Mouse (Mus musculus): Measurements from ENCODE around the gene Tk1.
A peak's percentile ranks its signal among the peaks of the same experiment; 100 is the strongest.

Gene Tk1

GRCm38 (mm10) chr11:117825333-117826101, at the start of gene Tk1, which contains the start of gene Afmid:
Gene Tk1, minus strand, starts transcription at chr11:117826092.
Gene Afmid, plus strand, starts transcription at chr11:117825924.
- DNase-seq (ENCODE audit: low spot score) = peak; percentile 61

GRCm38 (mm10) chr11:117875681-117876080, 49.8 kb upstream of the Tk1 start:
- DNase-seq (ENCODE audit: low spot score) = no peak

DNA sequence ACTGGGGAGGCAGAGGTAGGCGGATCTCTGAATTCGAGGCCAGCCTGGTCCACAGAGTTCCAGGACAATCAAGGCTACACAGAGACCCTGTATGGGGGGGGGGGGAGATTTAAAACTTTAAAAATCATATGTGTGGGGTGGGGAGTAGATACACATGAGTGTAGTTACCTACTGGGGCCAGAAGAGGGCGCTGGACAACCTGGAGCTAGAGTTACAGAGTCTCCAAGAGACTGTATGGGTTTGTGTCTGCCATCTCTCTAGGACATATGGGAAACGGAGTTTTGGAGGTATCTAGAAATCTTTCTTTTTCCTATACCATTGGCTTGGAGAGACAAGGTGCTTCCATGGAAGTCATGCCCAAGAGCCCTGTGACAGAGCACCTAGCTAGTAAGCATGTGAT, 48.5 kb upstream of the Tk1 start:
- DNase-seq (ENCODE audit: low spot score) = no peak

GRCm38 (mm10) chr11:117872861-117873608, 47.1 kb upstream of the Tk1 start, which contains the start of gene Tha1:
Gene Tha1, minus strand, starts transcription at chr11:117873481.
- DNase-seq (ENCODE audit: low spot score) = peak; percentile 71

DNA sequence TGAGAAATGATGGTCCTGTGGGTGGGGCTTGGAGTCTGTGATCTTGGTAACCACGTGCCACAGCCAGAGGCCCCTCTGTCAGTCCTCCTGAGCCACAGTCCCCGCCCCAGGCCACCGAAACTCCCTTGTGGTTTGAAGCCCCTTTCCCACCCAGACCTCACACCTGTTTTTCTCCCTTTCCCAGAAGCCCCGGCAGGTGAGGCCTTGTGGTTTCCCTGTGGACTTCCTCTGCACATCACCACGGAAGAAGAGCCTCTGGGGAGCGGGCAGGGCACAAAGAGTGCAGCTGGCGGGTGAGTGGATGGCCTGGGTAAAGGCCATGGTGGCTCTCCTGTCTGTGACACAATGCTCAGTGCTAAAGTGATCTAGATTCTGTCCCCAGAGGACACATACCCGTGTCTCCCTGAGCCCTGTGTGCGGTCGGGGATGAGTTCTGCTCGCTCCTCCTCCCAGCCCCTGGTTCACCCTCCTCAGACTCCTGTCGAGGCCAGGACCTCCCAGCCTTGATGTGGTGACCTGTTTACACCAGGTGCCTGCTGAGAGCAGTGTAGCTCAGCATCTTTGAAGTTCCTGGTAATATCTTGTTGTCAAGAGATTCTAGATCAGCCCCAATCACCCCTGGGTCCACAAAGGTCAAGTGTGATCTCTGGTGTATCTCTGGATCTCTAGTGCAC, 46.2 kb upstream of the Tk1 start:
- no peak for DNase-seq (ENCODE audit: low spot score)

DNA sequence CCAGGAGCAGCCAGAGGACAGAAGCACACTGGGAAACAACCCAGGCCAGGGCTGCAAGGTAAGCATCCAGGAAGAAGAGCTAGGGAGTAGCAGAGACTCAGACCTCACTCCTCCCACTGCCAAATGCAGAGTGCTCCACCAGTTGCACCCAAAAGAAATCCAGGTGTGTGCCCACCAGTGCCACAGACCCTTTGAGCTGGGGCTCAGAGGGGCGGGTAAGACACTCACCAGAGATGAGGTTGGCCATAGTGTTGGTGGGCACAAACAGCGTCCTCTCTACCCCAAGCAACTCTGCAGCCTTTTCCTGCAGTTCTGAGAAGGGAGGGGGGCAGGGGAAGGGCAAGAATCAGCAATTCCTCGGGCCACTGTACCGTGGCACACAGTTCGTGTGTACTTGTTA, 45.5 kb upstream of the Tk1 start:
- DNase-seq (ENCODE audit: low spot score) = no peak

DNA sequence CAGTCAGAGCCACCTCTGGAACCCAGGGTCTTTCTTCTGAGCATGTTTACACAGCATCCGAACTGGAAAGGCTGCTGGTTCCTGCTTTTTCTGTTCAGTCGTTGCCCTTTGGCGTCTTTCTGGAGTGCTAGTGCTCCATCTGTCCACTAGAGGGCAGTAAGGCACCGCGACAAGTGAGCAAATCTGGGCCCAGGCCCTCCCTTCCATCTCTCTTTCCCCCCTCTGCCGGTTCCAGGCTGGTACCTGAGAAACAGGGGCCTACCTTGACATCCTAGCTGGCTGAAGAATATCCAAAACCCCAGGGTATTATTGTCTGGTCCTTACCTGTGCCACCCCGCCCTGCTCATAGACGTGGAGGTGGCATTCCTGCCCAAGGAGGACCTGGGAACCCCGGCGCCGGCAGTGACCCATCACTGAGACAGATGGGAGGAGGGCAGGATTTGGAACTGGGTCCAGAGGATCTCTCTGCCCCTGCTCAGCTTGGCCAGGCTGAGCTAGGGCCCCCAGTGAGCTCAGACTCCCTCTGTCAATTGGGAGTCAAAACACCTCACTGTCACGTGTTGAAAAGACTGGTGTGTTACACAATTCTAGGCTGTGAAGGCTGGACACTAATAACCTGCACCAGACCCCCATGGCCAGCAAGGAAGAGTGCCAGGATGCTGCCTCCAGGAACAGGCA, 44.9 kb upstream of the Tk1 start:
- peak; percentile 65 for DNase-seq (ENCODE audit: low spot score)

DNA sequence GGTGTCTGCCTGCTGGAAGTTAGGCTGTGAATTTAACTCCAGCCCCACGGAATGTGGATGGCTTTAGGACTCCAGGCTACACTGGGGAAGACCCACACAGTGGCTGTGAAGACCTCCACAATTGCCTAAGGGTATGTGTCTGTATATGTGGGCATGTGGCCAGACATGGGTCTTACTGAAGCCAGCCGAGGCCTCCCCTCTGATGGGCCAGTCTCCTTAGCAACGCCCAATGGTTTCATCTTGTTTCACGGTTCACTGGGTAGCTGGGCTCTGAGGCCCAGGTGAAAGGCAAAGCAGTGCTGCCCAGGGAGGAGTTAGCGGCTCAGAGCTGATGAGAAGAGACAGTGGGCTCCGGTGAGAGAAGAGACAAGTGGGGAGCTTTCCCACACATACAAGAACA, 40.1 kb upstream of the Tk1 start:
- no peak for DNase-seq (ENCODE audit: low spot score)

DNA sequence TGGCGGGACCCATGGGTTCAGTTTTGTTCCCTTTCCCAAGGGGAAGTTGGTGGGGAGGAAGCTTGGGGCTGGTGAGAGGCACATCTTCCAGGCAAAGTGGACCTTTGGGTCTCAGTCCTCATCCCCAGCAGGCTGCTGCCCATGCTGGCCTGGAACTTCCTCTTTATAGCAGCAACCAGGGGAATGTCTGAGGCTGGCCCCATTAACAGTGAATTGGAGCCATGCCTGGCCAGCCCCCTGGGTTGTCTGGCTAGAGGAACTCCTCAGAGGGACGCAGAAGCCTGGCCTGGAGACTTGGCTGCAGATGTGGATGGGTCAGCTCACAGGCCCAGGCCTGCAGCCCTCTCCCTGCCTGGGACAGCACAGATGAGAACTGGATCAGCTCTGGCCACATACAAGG, 38.9 kb upstream of the Tk1 start:
- DNase-seq (ENCODE audit: low spot score) = no peak

DNA sequence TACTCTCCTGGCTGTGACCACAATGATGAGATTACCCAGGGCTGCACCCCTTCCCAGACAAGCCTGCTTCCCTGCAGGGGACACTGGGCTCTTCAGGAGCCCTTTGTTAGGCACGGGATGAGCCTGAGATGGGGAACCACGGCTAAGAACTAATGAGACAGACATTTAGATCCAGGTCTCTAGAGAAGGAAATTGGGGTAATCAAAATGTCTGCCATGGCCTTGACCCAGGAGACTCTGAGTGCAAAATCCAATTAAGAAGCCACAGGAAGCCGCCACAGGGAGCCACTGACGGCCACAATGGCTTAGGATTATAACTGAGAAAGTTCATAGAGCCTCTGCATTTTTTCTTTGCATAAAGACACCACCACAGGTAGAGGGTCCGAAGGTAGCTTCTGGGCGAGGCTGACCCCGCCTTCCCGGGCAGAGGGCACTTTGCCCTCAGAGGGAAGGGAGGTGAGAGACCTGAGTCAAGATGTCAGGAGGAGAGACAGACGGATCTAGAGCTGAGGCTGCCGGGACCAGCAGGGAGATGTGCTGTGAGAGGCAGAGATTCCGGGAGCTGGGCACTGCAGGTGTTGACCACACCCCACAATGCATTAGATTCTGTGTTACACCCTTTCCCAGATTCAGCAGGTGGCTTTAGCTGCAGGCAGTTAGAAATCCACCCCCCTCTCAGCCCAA, 37.4 kb upstream of the Tk1 start:
- DNase-seq (ENCODE audit: low spot score) = no peak

GRCm38 (mm10) chr11:117860601-117861000, 34.7 kb upstream of the Tk1 start, which contains the start of gene Tmem235:
Gene Tmem235, plus strand, starts transcription at chr11:117860752.
- no peak for DNase-seq (ENCODE audit: low spot score)

DNA sequence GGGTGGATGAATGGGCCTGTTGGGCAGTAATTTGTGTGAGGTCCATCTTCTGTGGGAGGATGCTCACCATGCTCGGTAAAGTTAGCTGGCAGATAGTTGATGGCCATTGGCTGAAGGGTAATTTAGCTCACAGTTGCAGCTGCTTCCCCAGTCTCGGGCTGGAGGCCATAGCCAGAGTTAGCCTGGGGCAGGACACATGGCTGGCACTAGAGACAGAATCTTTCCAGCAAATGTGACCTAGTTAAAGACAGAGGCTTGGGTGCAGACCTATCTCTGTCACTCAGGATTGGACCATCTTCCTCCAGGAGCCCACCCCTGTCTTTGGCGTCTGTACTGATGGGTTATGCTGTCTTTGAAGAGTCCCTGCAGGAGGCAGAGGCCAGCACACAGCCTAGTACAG, 32.5 kb upstream of the Tk1 start:
- DNase-seq (ENCODE audit: low spot score) = no peak

- no peak for DNase-seq (ENCODE audit: low spot score)
Observed at GRCm38 (mm10) chr11:117857462-117857861, 31.6 kb upstream of the Tk1 start.

GRCm38 (mm10) chr11:117855975-117856374, 30.1 kb upstream of the Tk1 start:
- DNase-seq (ENCODE audit: low spot score) = no peak

- no peak for DNase-seq (ENCODE audit: low spot score)
Observed at GRCm38 (mm10) chr11:117855360-117855759, 29.5 kb upstream of the Tk1 start.

- DNase-seq (ENCODE audit: low spot score) = no peak
Observed at GRCm38 (mm10) chr11:117854241-117854640, 28.3 kb upstream of the Tk1 start.

- DNase-seq (ENCODE audit: low spot score) = no peak
Observed at GRCm38 (mm10) chr11:117852875-117853274, 27.0 kb upstream of the Tk1 start.

DNA sequence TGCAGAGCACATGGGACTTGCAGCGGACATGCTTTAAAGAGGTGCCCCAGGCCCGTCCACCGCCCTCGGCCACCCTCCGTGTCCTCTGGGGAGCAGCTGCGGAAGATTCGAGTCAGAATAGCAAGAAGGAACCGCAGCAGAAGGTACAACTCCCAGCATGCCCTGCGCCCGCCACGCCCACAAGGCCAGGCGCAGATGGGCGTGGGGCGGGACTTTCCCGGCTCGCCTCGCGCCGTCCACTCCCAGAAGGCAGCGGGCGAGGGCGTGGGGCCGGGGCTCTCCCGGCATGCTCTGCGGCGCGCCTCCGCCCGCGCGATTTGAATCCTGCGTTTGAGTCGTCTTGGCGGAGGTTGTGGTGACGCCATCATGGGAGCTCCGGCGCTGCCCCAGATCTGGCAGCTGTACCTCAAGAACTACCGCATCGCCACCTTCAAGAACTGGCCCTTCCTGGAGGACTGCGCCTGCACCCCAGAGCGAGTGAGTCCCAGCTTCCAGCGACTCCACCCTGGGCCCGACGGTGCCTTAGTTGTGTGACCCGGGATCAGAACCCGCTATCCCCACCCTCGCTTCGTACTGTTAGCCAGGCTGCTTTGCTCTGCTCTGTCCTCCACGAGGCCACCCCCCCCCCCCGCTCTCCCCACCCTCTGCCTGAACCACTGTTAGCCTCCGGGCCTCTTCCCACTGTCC, 23.2 kb upstream of the Tk1 start, which contains the start of gene Birc5:
TSS of gene Birc5 (plus strand) at position 267 of the 687 bp plus-strand sequence.
- DNase-seq (ENCODE audit: low spot score) = peak; percentile 96

GRCm38 (mm10) chr11:117848271-117848984, 22.5 kb upstream of the Tk1 start:
- DNase-seq (ENCODE audit: low spot score) = peak; percentile 23

DNA sequence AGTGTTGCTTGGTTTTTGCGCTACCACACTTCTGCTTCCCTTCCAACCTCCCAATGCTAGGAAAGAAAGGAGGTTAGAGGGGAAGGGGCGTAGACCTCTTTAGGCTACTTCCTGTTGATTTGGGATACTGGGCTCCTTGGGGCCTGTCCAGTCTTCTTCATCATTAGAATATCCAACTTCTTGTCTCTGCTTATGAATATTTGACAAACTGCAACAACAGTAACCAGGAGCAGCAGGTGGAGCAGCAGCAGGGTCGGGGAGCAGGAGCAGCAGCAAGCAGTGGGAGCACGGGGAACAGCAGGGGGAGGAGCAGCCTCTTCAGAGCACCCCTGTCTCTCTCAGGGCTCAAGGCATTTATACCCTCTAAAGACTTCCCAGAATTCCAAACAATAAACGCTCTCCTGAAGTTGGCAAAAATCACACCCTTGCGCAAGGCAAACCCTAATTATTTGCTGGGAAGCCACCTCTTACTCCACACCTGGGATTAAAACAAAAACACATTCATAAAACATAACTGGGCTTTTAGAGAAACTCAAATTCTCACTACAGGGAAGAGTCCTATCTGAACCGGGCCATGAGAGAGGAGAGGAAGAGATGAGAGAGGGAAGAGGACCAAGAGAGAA, 21.8 kb upstream of the Tk1 start:
- DNase-seq (ENCODE audit: low spot score) = no peak

Measured in urinary bladder, postnatal 25 days (tissue).